Mouse (Mus musculus): Measurements from ENCODE around the gene Morn3. TPM values are rescaled to one million over a fixed set of nuclear protein-coding genes. Genes with fewer than 3 reads are reported as not detected.

Gene Morn3
- polyA plus RNA-seq, 1 experiment from 2014 or later, result not detected

Other genes starting within 250 kb of the Morn3 start
- 96.1 to 114 TPM (median 102 TPM) in 3 replicates for gene Anapc5, start 225.7 kb downstream of the Morn3 start, polyA plus RNA-seq (2018)
- gene Rnf34, start 197.0 kb downstream of the Morn3 start, polyA plus RNA-seq (2018), result 17.3 to 25.3 TPM (median 18.3 TPM) in 3 replicates
- 23.6 to 28.0 TPM (median 23.7 TPM) in 3 replicates for gene Kdm2b, start 57.2 kb downstream of the Morn3 start, polyA plus RNA-seq (2018)
- 17.7 to 42.0 TPM (median 35.0 TPM) in 3 replicates for gene Orai1, start 31.9 kb downstream of the Morn3 start, polyA plus RNA-seq (2018)
- 4.5 to 7.4 TPM (median 5.4 TPM) in 3 replicates for gene Tmem120b, start 21.4 kb upstream of the Morn3 start, polyA plus RNA-seq (2018)
- gene Rhof, start 85.7 kb upstream of the Morn3 start, polyA plus RNA-seq (2018), result 0.73 to 1.9 TPM (median 0.77 TPM) in 3 replicates
- 8.0 to 13.8 TPM (median 9.3 TPM) in 3 replicates for gene Setd1b, start 95.2 kb upstream of the Morn3 start, polyA plus RNA-seq (2018)
- gene Psmd9, start 122.4 kb upstream of the Morn3 start, polyA plus RNA-seq (2018), result 13.6 to 18.6 TPM (median 16.4 TPM) in 3 replicates
- gene Hpd, start 135.7 kb upstream of the Morn3 start, polyA plus RNA-seq (2018), result not detected in 3 replicates
- 0.11 to 0.16 TPM (median 0.12 TPM) in 3 replicates for gene Wdr66, start 205.1 kb upstream of the Morn3 start, polyA plus RNA-seq (2018)

Measured in macrophage (primary cell).